Mouse (Mus musculus): ENCODE measurements around the gene Ncor2. TPM values are rescaled to one million over a fixed set of nuclear protein-coding genes. Genes with fewer than 3 reads are reported as not detected.

Gene Ncor2
- total and polyA plus RNA-seq, 3 experiments = 5.0 to 46.8 TPM; not detected in 1

GRCm38 (mm10) chr5:125053661-125054060, 125.4 kb downstream of the Ncor2 start:
- H3K4me1 ChIP-seq (ENCODE audit: control insufficient read depth in 1 of 2, insufficient read depth in 2 of 2, low read length in 2 of 2) = no peaks in the 10 kb centered on the region
- H3K27ac ChIP-seq (ENCODE audit: control insufficient read depth, low read depth, low read length) = no peak overlapping the region
- H3K36me3 ChIP-seq (ENCODE audit: control insufficient read depth in 1 of 2, insufficient read depth in 2 of 2, low read length in 2 of 2) = no peaks in the 10 kb centered on the region; a peak in 1 of 4 replicates
- DNase-seq (ENCODE audit: low read depth, low spot score) = no peak
- no peaks in the 10 kb centered on the region for H3K27me3 ChIP-seq (ENCODE audit: control insufficient read depth in 1 of 2, insufficient read depth in 2 of 2, low read length in 2 of 2)
- H3K4me3 ChIP-seq (ENCODE audit: control insufficient read depth in 1 of 2, insufficient read depth in 1 of 2, low read depth in 2 of 2, low read length in 2 of 2) = no peak overlapping the region
- no peaks in the 10 kb centered on the region for H3K9me3 ChIP-seq (replicated peaks; ENCODE audit: insufficient read depth, low read length)
- H3K79me2 ChIP-seq (ENCODE audit: control insufficient read depth, insufficient read depth, low read length, poor library complexity) = no peaks in the 10 kb centered on the region
- H3K9ac ChIP-seq (ENCODE audit: control insufficient read depth, low read depth, low read length, poor library complexity, severe bottlenecking) = no peak overlapping the region
- TF ChIP-seq ETS1 (IDR thresholded peaks at IDR 0.05; ENCODE audit: low read depth, low read length) (no peak), RCOR1 (IDR thresholded peaks at IDR 0.05; ENCODE audit: low read depth, low read length) (no peak), ZKSCAN1 (IDR thresholded peaks at IDR 0.05; ENCODE audit: low read depth, low read length) (no peak), ZC3H11A (IDR thresholded peaks at IDR 0.05; ENCODE audit: low read depth, low read length) (no peak), TCF12 (IDR thresholded peaks at IDR 0.05; ENCODE audit: low read depth, low read length) (no peak), MXI1 (IDR thresholded peaks at IDR 0.05; ENCODE audit: low read depth, low read length) (no peak), POLR2A (IDR thresholded peaks at IDR 0.05; ENCODE audit: control insufficient read depth in 1 of 2, insufficient read depth in 1 of 2, low read depth in 1 of 2, low read length in 2 of 2, poor library complexity in 1 of 2) (no peak), GABPA (IDR thresholded peaks at IDR 0.05; ENCODE audit: low read depth, low read length) (no peak), MAX (IDR thresholded peaks at IDR 0.05; ENCODE audit: low read length) (no peak), BHLHE40 (IDR thresholded peaks at IDR 0.05; ENCODE audit: borderline replicate concordance, low read depth, low read length) (no peak), MAZ (IDR thresholded peaks at IDR 0.05; ENCODE audit: low read depth, low read length) (no peak), USF1 (IDR thresholded peaks at IDR 0.05; ENCODE audit: low read depth, low read length) (no peak), UBTF (IDR thresholded peaks at IDR 0.05; ENCODE audit: borderline replicate concordance, insufficient read depth, low read depth, low read length) (no peak), USF2 (IDR thresholded peaks at IDR 0.05; ENCODE audit: borderline replicate concordance in 1 of 2, insufficient read depth in 1 of 2, low read depth in 1 of 2, low read length in 2 of 2) (no peak), KAT2A (conservative IDR thresholded peaks at IDR 0.05; ENCODE audit: low read depth, low read length) (no peak), HCFC1 (IDR thresholded peaks at IDR 0.05; ENCODE audit: low read depth, low read length) (no peak), SMC3 (IDR thresholded peaks at IDR 0.05; ENCODE audit: low read depth, low read length) (no peak), MYB (IDR thresholded peaks at IDR 0.05; ENCODE audit: low read depth, low read length) (no peak)

- Histone ChIP-seq H3K36me3 (ENCODE audit: control insufficient read depth in 1 of 2, insufficient read depth in 2 of 2, low read length in 2 of 2) (no peaks in the 10 kb centered on the region; a peak in 1 of 4 replicates), H3K4me3 (ENCODE audit: control insufficient read depth in 1 of 2, insufficient read depth in 1 of 2, low read depth in 2 of 2, low read length in 2 of 2) (no peak overlapping the region), H3K27me3 (ENCODE audit: control insufficient read depth in 1 of 2, insufficient read depth in 2 of 2, low read length in 2 of 2) (no peaks in the 10 kb centered on the region), H3K9me3 (replicated peaks; ENCODE audit: insufficient read depth, low read length) (no peaks in the 10 kb centered on the region), H3K9ac (ENCODE audit: control insufficient read depth, low read depth, low read length, poor library complexity, severe bottlenecking) (no peak overlapping the region), H3K27ac (ENCODE audit: control insufficient read depth, low read depth, low read length) (no peak overlapping the region), H3K4me1 (ENCODE audit: control insufficient read depth in 1 of 2, insufficient read depth in 2 of 2, low read length in 2 of 2) (no peaks in the 10 kb centered on the region), H3K79me2 (ENCODE audit: control insufficient read depth, insufficient read depth, low read length, poor library complexity) (no peaks in the 10 kb centered on the region)
- DNase-seq (ENCODE audit: low read depth, low spot score) = no peak
- TF ChIP-seq USF2 (IDR thresholded peaks at IDR 0.05; ENCODE audit: borderline replicate concordance in 1 of 2, insufficient read depth in 1 of 2, low read depth in 1 of 2, low read length in 2 of 2) (no peak), RAD21 (IDR thresholded peaks at IDR 0.05; ENCODE audit: low read depth, low read length) (no peak), CTCF (IDR thresholded peaks at IDR 0.05 in 2 of 3, conservative IDR thresholded peaks at IDR 0.05 in 1 of 3; ENCODE audit: control insufficient read depth in 1 of 3, insufficient read depth in 1 of 3, low read depth in 2 of 3, low read length in 3 of 3, poor library complexity in 1 of 3, severe bottlenecking in 1 of 3) (no peak), CHD2 (IDR thresholded peaks at IDR 0.05; ENCODE audit: low read length) (no peak), MYB (IDR thresholded peaks at IDR 0.05; ENCODE audit: low read depth, low read length) (no peak), TCF12 (IDR thresholded peaks at IDR 0.05; ENCODE audit: low read depth, low read length) (no peak), TBP (IDR thresholded peaks at IDR 0.05; ENCODE audit: low read depth, low read length) (no peak), MAZ (IDR thresholded peaks at IDR 0.05; ENCODE audit: low read depth, low read length) (no peak), GABPA (IDR thresholded peaks at IDR 0.05; ENCODE audit: low read depth, low read length) (no peak), ZNF384 (IDR thresholded peaks at IDR 0.05; ENCODE audit: low read depth, low read length) (no peak), NRF1 (IDR thresholded peaks at IDR 0.05; ENCODE audit: insufficient read depth, low read depth, low read length, poor library complexity, severe bottlenecking) (no peak), SMC3 (IDR thresholded peaks at IDR 0.05; ENCODE audit: low read depth, low read length) (no peak), TAL1 (IDR thresholded peaks at IDR 0.05; ENCODE audit: low read length) (no peak), ELF1 (IDR thresholded peaks at IDR 0.05; ENCODE audit: low read depth, low read length) (no peak), BHLHE40 (IDR thresholded peaks at IDR 0.05; ENCODE audit: borderline replicate concordance, low read depth, low read length) (no peak), EP300 (IDR thresholded peaks at IDR 0.05; ENCODE audit: low read depth in 1 of 2, low read length in 2 of 2) (no peak), KAT2A (conservative IDR thresholded peaks at IDR 0.05; ENCODE audit: low read depth, low read length) (no peak)
These were observed 126.2 kb downstream of the Ncor2 start for GRCm38 (mm10) chr5:125052603-125053488.
